Mouse (Mus musculus): Measurements from ENCODE around the gene Col6a5. TPM values are rescaled to one million over a fixed set of nuclear protein-coding genes. Genes with fewer than 3 reads are reported as not detected.
"Not testable (repeated sequence)": the region's sequence is repeated elsewhere in the genome, so short reads cannot be mapped to it uniquely, and the experiment has no call there.

Col6a5 gene
- total RNA-seq, 2 experiments from 2014 or later: 0.95 to 1.1 TPM

GRCm38 (mm10) chr9:105907411-105907810 is 53.0 kb downstream of the Col6a5 start:
- DNase-seq: no peak

- no peak for DNase-seq
Observed at GRCm38 (mm10) chr9:105887521-105887920, 72.9 kb downstream of the Col6a5 start.

- peak in 1 of 2 experiments; percentile 3 for DNase-seq
Observed at GRCm38 (mm10) chr9:105884656-105885430, 75.6 kb downstream of the Col6a5 start.

GRCm38 (mm10) chr9:105880743-105881142 is 79.7 kb downstream of the Col6a5 start:
- DNase-seq: no peak

- no peak for DNase-seq
Observed at GRCm38 (mm10) chr9:105878365-105879108, 81.9 kb downstream of the Col6a5 start.

- DNase-seq: no peak
Observed at GRCm38 (mm10) chr9:105876124-105876523, 84.3 kb downstream of the Col6a5 start.

GRCm38 (mm10) chr9:105871643-105872042 is 88.8 kb downstream of the Col6a5 start:
- DNase-seq: no peak

GRCm38 (mm10) chr9:105857773-105858172 is 102.7 kb downstream of the Col6a5 start:
- peak; percentile 47 to 55 for DNase-seq

GRCm38 (mm10) chr9:105852778-105853065 is 107.7 kb downstream of the Col6a5 start:
- no peak for DNase-seq

- no peak for DNase-seq
Observed at GRCm38 (mm10) chr9:105852015-105852777, 108.2 kb downstream of the Col6a5 start.

- no peak for DNase-seq
Observed at GRCm38 (mm10) chr9:105851011-105851410, 109.4 kb downstream of the Col6a5 start.

GRCm38 (mm10) chr9:105848396-105848795 is 112.0 kb downstream of the Col6a5 start:
- no peak for DNase-seq

- no peak for DNase-seq
Observed at GRCm38 (mm10) chr9:105847261-105847660, 113.2 kb downstream of the Col6a5 start.

- DNase-seq: not testable (repeated sequence)
Observed at GRCm38 (mm10) chr9:105841386-105841785, 119.1 kb downstream of the Col6a5 start.

- DNase-seq: no peak
Observed at GRCm38 (mm10) chr9:105839147-105839515, 121.3 kb downstream of the Col6a5 start.

- DNase-seq: no peak
Observed at GRCm38 (mm10) chr9:105838396-105839146, 121.9 kb downstream of the Col6a5 start.

- no peak for DNase-seq
Observed at GRCm38 (mm10) chr9:105835587-105835986, 124.9 kb downstream of the Col6a5 start.

- DNase-seq: no peak
Observed at GRCm38 (mm10) chr9:105834799-105835198, 125.6 kb downstream of the Col6a5 start.

GRCm38 (mm10) chr9:105831291-105831690 is 129.2 kb downstream of the Col6a5 start:
- no peak for DNase-seq

GRCm38 (mm10) chr9:105827791-105828385 is 132.6 kb downstream of the Col6a5 start, which contains the start of gene Col6a6:
Gene Col6a6 (minus strand): TSS chr9:105828160.
- DNase-seq: no peak

- no peak for DNase-seq
Observed at GRCm38 (mm10) chr9:105827076-105827647, 133.3 kb downstream of the Col6a5 start.

- no peak for DNase-seq
Observed at GRCm38 (mm10) chr9:105820711-105821110, 139.7 kb downstream of the Col6a5 start.
